Mouse (Mus musculus) megakaryocyte-erythroid progenitor cell, adult 5-6 weeks (primary cell): Measurements from ENCODE around the gene Frem2. TPM values are rescaled to one million over a fixed set of nuclear protein-coding genes. Genes with fewer than 3 reads are reported as not detected.

ENCODE experiments used
- ATAC-seq: replicated peaks from 2 replicates; pipeline ENCODE4 v1.8.0; 2016; ENCODE audit warnings: mild to moderate bottlenecking, inconsistent platforms; ENCODE audit not compliant: severe bottlenecking, poor library complexity, low FRiP score, low TSS enrichment
- total RNA-seq, 2 experiments: library from RNA; stranded (forward) in 1 of 2; stranded (reverse) in 1 of 2; fragments of 200-1000, 215-1000 nt in 1 of 2; fragments of >200 nt in 1 of 2; fragmentation: Nextera tagmentation in 1 of 2; gene quantifications; 2 replicates each; pipeline ENCODE4 v1.2.3; 2014 to 2017

The Frem2 gene
- total RNA-seq, 2 experiments from 2014 or later = not detected

- ATAC-seq = no peak
Measured at GRCm38 (mm10) chr3:53483414-53484059, 173.6 kb downstream of the Frem2 start.

GRCm38 (mm10) chr3:53478419-53479046 lies 178.6 kb downstream of the Frem2 start:
- ATAC-seq = no peak

GRCm38 (mm10) chr3:53477468-53477867 lies 179.7 kb downstream of the Frem2 start:
- no peak for ATAC-seq

DNA sequence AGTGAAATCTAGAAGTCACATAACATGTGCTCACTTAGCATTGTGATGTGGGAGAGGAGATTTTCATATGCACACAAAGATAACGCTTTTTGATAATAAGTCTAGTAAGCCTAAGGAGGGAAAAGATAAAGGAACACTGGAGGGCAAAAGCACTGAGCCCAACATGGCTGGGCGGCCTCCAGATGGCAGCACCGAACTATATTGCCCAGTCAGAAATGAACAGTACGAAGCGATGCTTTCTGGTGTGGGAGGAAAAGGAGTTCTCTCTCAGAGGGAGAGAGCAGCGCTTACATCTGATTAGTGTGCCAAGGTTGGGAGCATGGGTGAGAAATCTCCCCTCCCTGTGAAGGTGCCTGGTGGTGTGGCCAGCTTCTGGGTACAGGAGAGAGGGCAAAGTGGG lies 181.3 kb downstream of the Frem2 start:
- peak; percentile 88 for ATAC-seq

- ATAC-seq = no peak
Measured at GRCm38 (mm10) chr3:53474179-53474578, 183.0 kb downstream of the Frem2 start.

DNA sequence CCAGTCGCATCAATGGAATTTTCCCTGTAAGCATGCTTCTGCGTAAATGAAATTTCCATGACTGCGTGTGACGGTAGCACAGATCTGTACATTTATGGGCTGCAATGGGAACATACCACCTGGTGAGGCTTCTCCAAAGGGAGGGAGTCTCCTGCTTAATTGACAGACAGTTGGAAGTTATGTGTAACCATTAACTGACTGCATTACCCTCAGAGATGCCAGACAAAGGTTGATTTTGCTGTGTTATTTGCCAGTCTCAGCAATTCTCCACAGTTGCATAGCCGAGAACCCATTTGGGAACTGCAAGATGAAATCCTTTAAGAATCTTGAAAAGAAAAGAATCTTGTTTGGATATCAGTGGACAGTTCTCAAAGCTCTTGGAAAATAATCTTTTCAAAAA lies 185.1 kb downstream of the Frem2 start:
- ATAC-seq = no peak

GRCm38 (mm10) chr3:53469650-53470049 lies 187.5 kb downstream of the Frem2 start:
- ATAC-seq = no peak

- no peak for ATAC-seq
Measured at GRCm38 (mm10) chr3:53467356-53467755, 189.8 kb downstream of the Frem2 start.

DNA sequence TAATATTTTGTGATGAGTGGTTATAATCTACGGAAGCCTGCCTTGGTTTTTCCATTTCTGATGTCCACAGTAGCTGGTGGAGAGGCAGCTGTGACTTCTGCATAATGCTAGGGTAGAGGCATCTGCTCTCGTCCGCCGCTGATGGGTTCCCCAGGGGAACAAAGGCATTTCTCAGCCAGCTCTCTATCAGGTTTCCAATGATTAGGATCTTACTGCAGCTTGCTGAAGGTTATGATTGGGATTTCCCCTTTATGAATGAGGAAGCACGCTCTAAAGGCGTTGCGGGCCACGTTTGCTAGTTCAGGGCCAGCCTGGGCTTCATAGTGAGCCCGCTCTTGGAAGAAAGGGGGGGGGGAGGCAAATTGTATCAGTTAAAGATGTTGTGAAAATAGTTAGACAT lies 190.7 kb downstream of the Frem2 start:
- no peak for ATAC-seq

DNA sequence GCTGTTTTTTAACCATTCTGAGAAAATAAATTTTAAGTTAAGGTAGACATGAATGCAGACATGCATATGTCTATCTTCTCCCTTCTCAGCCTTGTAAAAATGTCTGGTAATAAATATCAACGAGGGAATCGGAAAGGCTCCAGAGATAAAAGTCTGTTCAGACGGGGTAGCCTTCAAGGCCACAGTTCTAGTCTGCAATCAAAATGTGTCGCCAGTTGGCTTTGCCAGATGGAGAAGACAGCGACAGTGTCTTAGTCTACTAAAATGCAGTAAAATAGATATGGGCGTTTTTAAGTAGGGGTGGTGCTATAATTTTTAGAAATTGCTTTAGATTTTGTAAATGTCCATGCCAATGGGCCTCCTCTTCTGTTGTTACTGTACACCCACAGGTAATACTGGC lies 191.8 kb downstream of the Frem2 start:
- ATAC-seq = no peak

GRCm38 (mm10) chr3:53464146-53464698 lies 192.9 kb downstream of the Frem2 start:
- ATAC-seq = no peak; the same call in 1 of the 2 replicates

Other genes with a start within 250 kb of the Frem2 start
- gene Nhlrc3, start 194.0 kb downstream of the Frem2 start, total RNA-seq (2014; fragmentation: Nextera tagmentation) = 8.2 and 15.1 TPM in 2 replicates
- gene Nhlrc3, start 194.0 kb downstream of the Frem2 start, total RNA-seq (2017) = 6.9 and 8.5 TPM in 2 replicates
- 40.1 and 40.2 TPM in 2 replicates for gene Proser1, start 193.7 kb downstream of the Frem2 start, total RNA-seq (2014; fragmentation: Nextera tagmentation)
- gene Proser1, start 193.7 kb downstream of the Frem2 start, total RNA-seq (2017) = 6.3 and 12.5 TPM in 2 replicates
- not detected in 2 replicates for gene Stoml3, start 168.7 kb downstream of the Frem2 start, total RNA-seq (2014; fragmentation: Nextera tagmentation)
- not detected in 2 replicates for gene Stoml3, start 168.7 kb downstream of the Frem2 start, total RNA-seq (2017)
- not detected in 2 replicates for gene Gm10985, start 187.7 kb upstream of the Frem2 start, total RNA-seq (2014; fragmentation: Nextera tagmentation)
- not detected in 2 replicates for gene Gm10985, start 187.7 kb upstream of the Frem2 start, total RNA-seq (2017)
- 53.1 and 59.5 TPM in 2 replicates for gene Ufm1, start 206.5 kb upstream of the Frem2 start, total RNA-seq (2014; fragmentation: Nextera tagmentation)
- 48.9 and 144 TPM in 2 replicates for gene Ufm1, start 206.5 kb upstream of the Frem2 start, total RNA-seq (2017)